Mouse (Mus musculus) T-helper 1 cell (primary cell): ENCODE measurements around the gene Steap4.
"Not testable (repeated sequence)": the region's sequence is repeated elsewhere in the genome, so short reads cannot be mapped to it uniquely, and the experiment has no call there.

ENCODE experiments used
- in situ Hi-C: fragments of 300-600 bp; cut with MboI, MseI; formaldehyde crosslinking; loops from one replicate; pipeline ENCODE4 v1.15.1; 2025; ENCODE audit warnings: high pct_unique_total_duplicates

Steap4 gene

DNA sequence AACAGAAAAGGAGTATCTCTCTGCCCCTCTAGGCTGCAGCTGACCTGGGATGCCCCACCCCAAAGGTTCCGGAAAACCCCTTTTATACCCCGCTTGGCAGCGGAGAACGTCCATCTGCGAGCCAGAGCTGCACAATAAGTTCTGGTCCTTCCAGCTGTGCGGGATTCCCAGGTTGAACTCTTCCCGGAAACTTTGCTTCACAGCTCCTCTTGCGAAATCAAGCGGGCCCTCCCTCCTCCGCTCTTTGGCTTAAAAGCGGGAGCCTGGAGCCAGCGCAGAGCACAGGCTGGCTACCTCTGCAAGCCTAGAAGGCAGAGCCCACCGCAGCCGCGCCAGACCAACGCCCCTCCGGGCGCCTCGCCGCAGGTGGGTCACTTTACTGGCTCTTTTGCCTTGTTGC lies at the start of gene Steap4:
Gene Steap4 (plus strand): TSS at position 282 of the 400 bp plus-strand sequence.
- in situ Hi-C loops = no loop called here

- in situ Hi-C loops = no loop called here
Measured at GRCm38 (mm10) chr5:7911975-7912374, 48.3 kb upstream of the Steap4 start.

DNA sequence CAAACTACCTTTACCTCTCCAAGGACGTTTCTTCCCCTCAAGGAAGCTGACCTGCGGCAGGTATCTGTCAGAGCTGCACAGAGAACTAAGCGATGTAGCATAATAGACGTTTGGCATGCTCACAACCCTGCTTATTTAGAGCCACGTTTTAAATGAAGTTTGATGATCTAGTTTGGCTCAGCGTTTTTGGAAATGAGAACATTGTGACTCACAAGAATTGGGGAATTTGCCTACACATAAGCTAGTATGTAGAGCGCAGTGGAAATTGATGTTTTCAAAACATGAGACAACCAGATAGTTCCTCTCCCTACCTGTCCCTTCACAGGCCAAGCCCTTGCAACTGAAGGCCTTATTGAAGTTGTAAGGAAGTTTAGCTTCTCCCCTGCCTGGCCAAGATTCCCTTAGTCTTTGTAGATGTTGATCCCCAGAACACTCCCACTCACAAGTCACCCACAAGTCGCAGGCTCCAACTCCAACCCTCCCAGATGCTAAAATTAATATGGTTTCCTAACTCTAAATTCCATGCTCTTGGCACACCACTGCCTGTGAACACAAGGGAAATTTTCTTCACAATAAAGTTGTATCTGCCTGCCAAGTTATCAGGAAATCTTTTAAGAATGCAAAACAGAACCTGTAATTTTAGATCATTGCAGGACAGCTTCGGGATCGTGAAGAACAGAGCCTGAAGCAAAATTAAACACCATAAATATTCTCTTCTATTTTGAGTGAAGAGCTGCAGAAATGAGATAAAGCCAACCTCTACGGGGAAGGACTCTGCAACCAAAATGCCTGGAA lies 42.6 kb upstream of the Steap4 start:
- in situ Hi-C loops = no loop called here

- in situ Hi-C loops = no loop called here
Measured at GRCm38 (mm10) chr5:7918296-7918579, 42.0 kb upstream of the Steap4 start.

- in situ Hi-C loops = no loop called here
Measured at GRCm38 (mm10) chr5:7919681-7920080, 40.6 kb upstream of the Steap4 start.

- in situ Hi-C loops = no loop called here
Measured at GRCm38 (mm10) chr5:7922751-7923150, 37.5 kb upstream of the Steap4 start.

GRCm38 (mm10) chr5:7923666-7924065 lies 36.6 kb upstream of the Steap4 start:
- in situ Hi-C loops = no loop called here

GRCm38 (mm10) chr5:7932234-7933221 lies 27.7 kb upstream of the Steap4 start:
- in situ Hi-C loops = no loop called here

DNA sequence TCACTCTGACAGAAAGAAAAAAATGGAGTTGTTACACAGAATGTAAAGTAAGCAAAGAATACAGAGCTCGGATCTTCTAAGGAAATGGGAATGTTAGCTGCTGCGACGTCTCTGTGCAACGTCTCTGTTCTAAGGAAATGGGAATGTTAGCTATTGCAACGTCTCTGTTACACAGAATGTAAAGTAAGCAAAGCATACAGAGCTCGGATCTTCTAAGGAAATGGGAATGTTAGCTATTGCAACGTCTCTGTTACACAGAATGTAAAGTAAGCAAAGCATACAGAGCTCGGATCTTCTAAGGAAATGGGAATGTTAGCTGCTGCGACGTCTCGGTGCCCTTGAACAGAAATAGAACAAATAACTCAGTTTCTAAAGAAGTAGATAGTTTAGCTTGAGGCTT lies 26.8 kb upstream of the Steap4 start:
- in situ Hi-C loops = not testable (repeated sequence)

- in situ Hi-C loops = no loop called here
Measured at GRCm38 (mm10) chr5:7933933-7934675, 26.2 kb upstream of the Steap4 start.

GRCm38 (mm10) chr5:7954838-7955237 lies 5.4 kb upstream of the Steap4 start:
- in situ Hi-C loops = no loop called here

DNA sequence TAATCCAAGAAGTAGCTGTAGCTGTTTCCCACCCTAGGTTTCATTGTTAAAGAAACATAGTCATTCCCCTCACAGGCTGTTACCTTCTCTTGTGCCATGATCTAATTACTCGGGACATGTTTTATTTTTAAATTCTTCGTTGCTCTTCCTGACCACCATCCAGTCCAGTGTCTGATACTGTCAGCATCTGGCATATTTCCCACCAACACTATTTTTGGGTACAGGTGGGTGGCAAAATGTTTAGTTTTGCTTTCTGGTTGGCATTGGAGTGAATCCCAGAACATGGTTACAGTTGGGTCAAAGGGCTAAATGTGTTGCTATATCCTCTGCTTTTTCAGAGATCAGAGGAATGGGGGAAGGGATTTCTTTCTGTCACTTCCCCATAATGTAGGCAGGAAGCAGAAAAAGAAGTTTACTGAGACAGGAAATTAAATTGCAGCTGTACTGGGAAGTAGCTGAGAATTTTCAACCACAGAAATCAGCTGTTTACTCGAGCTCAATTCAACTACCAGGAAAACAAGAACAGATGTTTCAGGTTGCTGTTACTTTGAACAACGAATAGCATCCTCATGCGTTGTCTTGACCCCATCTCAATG lies 4.8 kb upstream of the Steap4 start:
- in situ Hi-C loops = no loop called here

DNA sequence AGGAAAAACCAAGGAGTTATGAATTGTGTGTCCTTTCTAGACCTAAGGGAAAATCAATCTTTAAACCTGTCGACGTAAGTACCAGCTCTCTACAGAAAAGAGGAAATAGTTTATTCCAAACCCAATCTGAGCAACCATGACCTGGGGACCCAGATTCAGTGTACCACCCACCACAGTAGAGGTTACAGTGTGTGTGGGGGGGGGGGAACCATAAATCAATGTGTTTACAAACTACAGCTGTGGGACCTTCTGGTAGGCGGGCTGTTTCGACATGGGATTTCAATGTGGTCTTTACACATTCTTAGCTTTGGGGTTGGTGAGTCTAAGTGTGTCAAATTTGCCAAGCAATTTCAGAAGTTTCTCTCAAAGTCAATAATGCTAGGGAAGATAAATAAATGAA lies 2.2 kb upstream of the Steap4 start:
- in situ Hi-C loops = no loop called here

DNA sequence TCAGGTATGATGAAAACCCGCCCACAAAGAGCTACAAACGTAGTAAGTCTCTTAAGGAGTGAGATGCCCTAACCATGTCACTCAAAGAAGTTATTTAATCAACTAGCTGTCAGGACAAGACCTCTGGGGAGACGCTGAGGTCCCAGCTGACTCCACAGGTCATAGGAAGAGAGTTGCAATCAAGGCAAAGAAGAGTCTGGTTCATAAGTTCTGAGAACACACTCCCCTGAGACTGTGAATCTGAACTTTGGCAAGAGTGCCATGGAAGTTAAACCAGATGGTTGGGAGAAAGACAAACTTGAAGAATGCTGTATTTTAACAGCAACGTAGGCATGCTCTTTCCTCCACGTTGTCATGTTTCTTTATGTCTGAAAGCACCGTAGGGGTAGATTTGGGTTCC lies 971 bp upstream of the Steap4 start:
- in situ Hi-C loops = no loop called here

DNA sequence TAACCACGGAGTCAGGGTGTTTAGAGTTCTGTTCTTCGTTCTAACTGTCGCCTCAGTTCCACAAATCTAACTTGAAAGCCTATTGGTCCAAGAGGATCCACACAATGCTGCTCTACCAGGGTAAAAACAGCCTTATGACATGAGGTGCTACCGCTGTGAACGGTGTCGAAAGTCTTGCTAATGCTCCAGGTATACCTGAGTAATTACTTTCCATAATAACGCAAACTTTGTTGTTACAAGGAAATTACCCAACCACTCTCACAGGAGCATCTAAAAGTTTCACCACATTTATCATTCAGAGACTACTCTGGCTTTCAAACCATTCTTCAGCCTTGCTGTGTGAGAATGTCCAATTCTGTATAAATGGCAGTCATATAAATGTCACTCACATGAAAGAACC lies 856 bp downstream of the Steap4 start:
- in situ Hi-C loops = no loop called here

GRCm38 (mm10) chr5:7965281-7965680 lies 5.0 kb downstream of the Steap4 start:
- in situ Hi-C loops = no loop called here

DNA sequence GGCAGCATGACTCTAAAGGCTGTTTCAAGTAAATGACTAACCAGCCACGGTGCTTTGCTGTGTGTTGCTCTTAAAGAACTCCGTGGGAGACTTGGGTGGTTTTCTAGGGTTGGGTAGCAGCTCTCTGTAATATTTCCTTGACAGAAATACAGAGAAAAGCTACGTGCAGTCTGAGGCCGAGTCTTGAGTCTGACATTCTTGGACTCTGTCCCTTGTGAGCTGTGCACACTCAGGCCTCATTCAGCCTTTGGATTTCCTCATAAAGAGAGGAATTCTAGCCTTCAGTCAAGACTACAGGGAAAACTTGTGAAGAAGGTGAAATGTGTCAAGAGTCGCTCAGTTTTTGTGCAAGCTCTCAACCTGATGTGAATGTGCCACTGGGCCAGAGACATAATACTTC lies 7.9 kb downstream of the Steap4 start:
- in situ Hi-C loops = no loop called here

DNA sequence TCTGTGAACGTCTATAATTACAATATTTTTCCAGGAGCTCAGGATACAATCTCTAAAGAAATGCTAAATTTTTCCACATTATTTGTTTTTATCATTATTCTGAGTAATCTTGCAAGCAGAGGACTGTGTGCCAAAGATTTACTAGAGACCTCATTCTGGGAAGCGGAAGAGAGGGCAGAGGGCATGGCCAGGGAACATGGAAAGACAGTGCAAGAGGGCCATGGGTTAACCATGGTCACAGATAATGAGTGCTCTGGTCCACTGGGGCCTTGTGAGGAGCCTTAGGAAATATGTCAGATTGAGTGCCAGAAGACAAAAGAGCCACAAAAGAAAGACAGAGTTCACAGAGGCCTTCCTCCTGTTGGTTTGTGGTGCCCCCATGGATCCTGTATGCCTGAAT lies 12.0 kb downstream of the Steap4 start:
- in situ Hi-C loops = no loop called here

DNA sequence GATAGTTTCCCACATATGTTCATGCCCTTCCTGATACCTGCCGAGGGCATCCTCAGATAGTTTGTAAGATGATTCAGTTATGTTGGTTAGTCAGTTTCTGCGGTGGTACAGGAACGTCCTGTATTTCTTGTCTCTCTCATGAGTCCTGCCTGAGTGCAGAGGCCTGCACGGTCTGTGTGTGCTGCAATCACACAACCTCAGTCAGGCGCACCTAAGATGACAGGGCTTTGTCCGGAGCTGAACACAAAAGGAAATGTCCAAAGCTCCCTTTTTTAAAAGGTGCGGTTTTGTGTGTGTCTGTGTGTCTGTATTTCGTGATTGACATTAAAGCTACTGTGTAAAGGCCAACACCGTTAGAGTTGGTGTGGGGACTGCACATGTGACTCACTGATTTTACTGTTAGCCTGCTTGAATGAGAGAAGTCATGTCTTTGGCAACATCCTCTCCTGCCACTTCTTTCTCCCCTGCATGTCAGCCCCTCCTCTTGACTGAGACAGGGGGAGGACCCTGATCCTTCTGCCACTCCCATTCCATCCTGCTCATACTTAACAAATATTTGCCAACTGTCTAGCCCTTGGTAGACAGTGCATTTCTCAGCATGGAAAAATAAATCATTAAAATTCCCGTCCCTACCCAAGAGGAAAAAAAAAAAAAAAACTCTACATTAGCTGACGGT lies 14.4 kb downstream of the Steap4 start:
- in situ Hi-C loops = no loop called here

DNA sequence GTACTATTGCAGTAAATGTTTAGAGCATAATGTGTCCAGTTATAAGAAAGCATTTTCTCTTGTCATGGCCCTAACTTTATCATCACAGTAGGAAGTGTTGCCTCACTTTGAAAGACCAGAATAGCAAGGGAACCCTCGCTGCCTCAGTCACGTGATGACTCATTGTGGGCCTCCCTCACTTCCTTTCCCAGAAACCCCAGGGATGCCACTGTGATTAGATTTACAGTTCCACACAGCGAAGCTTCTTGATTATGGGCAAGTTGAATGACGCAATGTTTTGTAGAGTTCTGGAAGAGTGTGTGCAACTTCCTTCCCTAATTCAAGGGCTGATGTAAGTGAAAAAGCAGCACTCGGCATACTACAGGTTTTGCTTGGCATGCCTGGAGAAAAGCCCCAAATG lies 20.3 kb downstream of the Steap4 start:
- in situ Hi-C loops = no loop called here

GRCm38 (mm10) chr5:7987962-7988361 lies 27.7 kb downstream of the Steap4 start:
- in situ Hi-C loops = no loop called here
